Comparison of ENCODE assay signal across 9 mouse cellular contexts in the genomic region with DNA sequence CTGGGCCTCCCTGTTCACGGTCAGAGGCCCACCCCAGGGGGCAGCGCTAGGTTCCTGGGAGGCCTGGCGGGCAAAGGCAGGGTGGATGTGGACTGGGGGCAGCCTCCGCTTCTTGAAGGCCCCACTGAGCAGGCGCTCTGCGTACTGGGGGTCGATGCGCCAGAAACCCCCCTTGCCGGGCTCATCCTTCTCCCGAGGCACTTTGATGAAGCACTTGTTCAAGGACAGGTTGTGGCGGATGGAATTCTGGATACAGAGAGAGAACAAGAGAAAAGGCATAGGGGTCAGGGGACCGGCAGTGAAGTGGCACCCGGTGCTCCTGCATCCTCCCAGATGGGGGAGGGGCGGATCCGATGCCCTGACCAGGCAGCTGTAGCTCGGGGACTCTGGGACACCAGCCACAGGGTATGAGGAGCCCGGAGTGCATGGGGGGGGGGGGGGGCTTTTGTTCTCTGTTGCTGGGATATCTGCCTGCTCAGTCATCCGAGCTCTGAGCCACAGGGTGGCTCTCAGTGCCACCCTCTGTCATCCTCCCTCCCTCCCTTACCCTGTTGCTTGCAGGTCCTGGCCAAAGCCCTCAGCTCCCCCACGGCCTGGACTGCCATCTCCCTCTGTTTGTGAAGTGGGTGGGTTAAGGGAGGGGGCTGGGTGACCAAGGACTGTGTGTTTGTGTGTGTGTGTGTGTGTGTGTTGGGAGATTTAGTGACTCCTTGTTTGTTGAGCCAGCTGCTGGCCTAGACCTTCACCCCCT. TPM values are rescaled to one million over a fixed set of nuclear protein-coding genes. Genes with fewer than 3 reads are reported as not detected.
DNase-seq lines count a peak whose midpoint lies in the region; ATAC-seq and TF ChIP-seq lines count a peak whose summit lies in the region.
"Had no signal": no experiment of that assay in that cellular context is flagged by ENCODE, and none has a peak within 500 bp of the region (broad histone marks: within the 10 kb centered on the region; RNA-seq: fewer than 3 reads in every experiment).

No protein-coding gene starts in this region.

- H3K36me3 ChIP-seq in kidney, adult 2 months (ENCODE audit: control insufficient read depth, insufficient read depth, low read length) = no peaks in the 10 kb centered on the region
- H3K36me3 ChIP-seq in hindbrain, embryonic 14.5 days (replicated peaks; ENCODE audit: control insufficient read depth, insufficient read depth) = no peaks in the 10 kb centered on the region
- no peaks in the 10 kb centered on the region for H3K36me3 ChIP-seq in midbrain, embryonic 14.5 days (ENCODE audit: control insufficient read depth, insufficient read depth, low read length)
- H3K36me3 ChIP-seq in thymus, adult 2 months (ENCODE audit: control insufficient read depth, insufficient read depth, low read length) = no peaks in the 10 kb centered on the region
- H3K36me3 ChIP-seq: limb, embryonic 12.5 days had no signal

- DNase-seq in kidney, adult 2 months = peak; percentile 46
- no peak for DNase-seq in kidney, adult 11 months
- peak; percentile 34 to 55 for DNase-seq in cerebellum, postnatal 14 days
- DNase-seq in hindbrain, embryonic 14.5 days (ENCODE audit: low spot score) = no peak
- DNase-seq in midbrain, embryonic 14.5 days = peak; percentile 78
- DNase-seq in ovary, postnatal 10 days (ENCODE audit: low spot score) = no peak
- no peak for DNase-seq in T-cell, adult 2 months (ENCODE audit: low spot score)
- no peak for DNase-seq in thymus, adult 2 months

- peaks cover 16% of the 10 kb centered on the region; the same call in 1 of the 2 replicates for H3K4me1 ChIP-seq in kidney, adult 2 months (ENCODE audit: control insufficient read depth, insufficient read depth, low read length)
- peaks cover 57% of the 10 kb centered on the region for H3K4me1 ChIP-seq in hindbrain, embryonic 14.5 days (replicated peaks; ENCODE audit: control insufficient read depth, insufficient read depth, low read length)
- H3K4me1 ChIP-seq in midbrain, embryonic 14.5 days (ENCODE audit: control insufficient read depth, insufficient read depth, low read length) = peaks cover 67% of the 10 kb centered on the region
- H3K4me1 ChIP-seq in thymus, adult 2 months (replicated peaks; ENCODE audit: control insufficient read depth, insufficient read depth, low read length) = peaks cover 22% of the 10 kb centered on the region

- TF ChIP-seq CTCF in kidney, adult 2 months (conservative IDR thresholded peaks at IDR 0.05; ENCODE audit: insufficient read depth, insufficient read length, low read depth, low read length) = no peak
- TF ChIP-seq CTCF in thymus, adult 2 months (IDR thresholded peaks at IDR 0.05; ENCODE audit: borderline replicate concordance, control insufficient read depth, extremely low read depth, insufficient read depth, low read length, poor library complexity) = no peak

- ATAC-seq in hindbrain, embryonic 14.5 days (ENCODE audit: low FRiP score) = peak; percentile 56
- peak; percentile 46 for ATAC-seq in midbrain, embryonic 14.5 days (ENCODE audit: low FRiP score, low TSS enrichment)

- peak overlapping the region; percentile 35; the same call in 1 of the 2 replicates for H3K9ac ChIP-seq in hindbrain, embryonic 14.5 days
- no peak overlapping the region for H3K9ac ChIP-seq in midbrain, embryonic 14.5 days (replicated peaks; ENCODE audit: low read length)
- H3K9ac ChIP-seq: limb, embryonic 12.5 days had no signal

- 44% methylated on average over 19 of the region's 19 CpGs for WGBS in kidney, adult 2 months
- 11% methylated on average over 19 of the region's 19 CpGs for WGBS in hindbrain, embryonic 14.5 days
- 10% methylated on average over 19 of the region's 19 CpGs for WGBS in midbrain, embryonic 14.5 days
- WGBS in thymus, adult 2 months = 91% methylated on average over 19 of the region's 19 CpGs

- H3K4me3 ChIP-seq in kidney, adult 2 months (ENCODE audit: insufficient read depth, low read depth, low read length) = no peak overlapping the region
- H3K4me3 ChIP-seq in hindbrain, embryonic 14.5 days (replicated peaks; ENCODE audit: low read length) = no peak overlapping the region
- H3K4me3 ChIP-seq in midbrain, embryonic 14.5 days (replicated peaks; ENCODE audit: low read depth, low read length) = no peak overlapping the region
- H3K4me3 ChIP-seq in thymus, adult 2 months (ENCODE audit: control insufficient read depth, insufficient read depth, low read length) = no peak overlapping the region
- H3K4me3 ChIP-seq: limb, embryonic 12.5 days had no signal

- H3K9me3 ChIP-seq in hindbrain, embryonic 14.5 days (ENCODE audit: control insufficient read depth, low read length) = no peaks in the 10 kb centered on the region
- H3K9me3 ChIP-seq in midbrain, embryonic 14.5 days (ENCODE audit: control insufficient read depth, low read length) = no peaks in the 10 kb centered on the region
- H3K9me3 ChIP-seq: limb, embryonic 12.5 days had no signal

- H3K27ac ChIP-seq in kidney, adult 2 months (ENCODE audit: insufficient read depth, low read depth, low read length) = no peak overlapping the region
- no peak overlapping the region for H3K27ac ChIP-seq in hindbrain, embryonic 14.5 days
- H3K27ac ChIP-seq in midbrain, embryonic 14.5 days (replicated peaks; ENCODE audit: low read depth, low read length) = peak overlapping the region; percentile 63
- no peak overlapping the region for H3K27ac ChIP-seq in thymus, adult 2 months (ENCODE audit: control insufficient read depth, insufficient read depth, low read length)
- H3K27ac ChIP-seq: limb, embryonic 12.5 days had no signal

- H3K4me2 ChIP-seq in hindbrain, embryonic 14.5 days (replicated peaks) = peak overlapping the region; percentile 98
- H3K4me2 ChIP-seq in midbrain, embryonic 14.5 days (ENCODE audit: low read length) = peak overlapping the region; percentile 96
- H3K4me2 ChIP-seq: limb, embryonic 12.5 days had no signal

- no peak for TF ChIP-seq POLR2A in kidney, adult 2 months (IDR thresholded peaks at IDR 0.05; ENCODE audit: low read depth, low read length)
- TF ChIP-seq POLR2A in thymus, adult 2 months (IDR thresholded peaks at IDR 0.05; ENCODE audit: control insufficient read depth, extremely low read depth, insufficient read depth, low read length, poor library complexity) = no peak

- no peaks in the 10 kb centered on the region for H3K27me3 ChIP-seq in kidney, adult 2 months (replicated peaks; ENCODE audit: control insufficient read depth, insufficient read depth, low read length)
- H3K27me3 ChIP-seq in hindbrain, embryonic 14.5 days (ENCODE audit: control insufficient read depth, insufficient read depth, low read length) = peaks cover 18% of the 10 kb centered on the region
- peaks cover 15% of the 10 kb centered on the region for H3K27me3 ChIP-seq in midbrain, embryonic 14.5 days (ENCODE audit: control insufficient read depth, insufficient read depth, low read length)
- no peaks in the 10 kb centered on the region; the same call in 1 of the 2 replicates for H3K27me3 ChIP-seq in thymus, adult 2 months (ENCODE audit: control insufficient read depth, insufficient read depth, low read length)

RNA-seq across cellular contexts. Expression of gene Foxj1, which starts 2.8 kb away (rescaled TPM):
- 0.80 and 1.0 TPM in 2 replicates for polyA plus RNA-seq in kidney, adult 2 months (2012; rRNA removed)
- 13.1 and 16.2 TPM in 2 replicates for polyA plus RNA-seq in hindbrain, embryonic 14.5 days (2014; fragmentation: Nextera tagmentation; extraction: Ambion mirVana)
- 9.2 TPM in 2 replicates for polyA plus RNA-seq in midbrain, embryonic 14.5 days (2014; fragmentation: Nextera tagmentation; extraction: Ambion mirVana)
- polyA plus RNA-seq in thymus, adult 2 months (2012; rRNA removed) = 6.9 TPM in 2 replicates

RNA-seq across cellular contexts. Expression of gene Exoc7, which starts 25.4 kb away (rescaled TPM):
- 33.2 and 33.5 TPM in 2 replicates for polyA plus RNA-seq in kidney, adult 2 months (2012; rRNA removed)
- polyA plus RNA-seq in hindbrain, embryonic 14.5 days (2014; fragmentation: Nextera tagmentation; extraction: Ambion mirVana) = 115 and 118 TPM in 2 replicates
- polyA plus RNA-seq in midbrain, embryonic 14.5 days (2014; fragmentation: Nextera tagmentation; extraction: Ambion mirVana) = 122 and 125 TPM in 2 replicates
- polyA plus RNA-seq in thymus, adult 2 months (2012; rRNA removed) = 50.7 and 51.6 TPM in 2 replicates

RNA-seq across cellular contexts. Expression of gene Galr2, which starts 51.7 kb away (rescaled TPM):
- 3.3 and 5.3 TPM in 2 replicates for polyA plus RNA-seq in kidney, adult 2 months (2012; rRNA removed)
- 0.55 and 0.57 TPM in 2 replicates for polyA plus RNA-seq in hindbrain, embryonic 14.5 days (2014; fragmentation: Nextera tagmentation; extraction: Ambion mirVana)
- polyA plus RNA-seq in midbrain, embryonic 14.5 days (2014; fragmentation: Nextera tagmentation; extraction: Ambion mirVana) = 0.30 and 0.55 TPM in 2 replicates
- polyA plus RNA-seq in thymus, adult 2 months (2012; rRNA removed) = 0.59 and 1.1 TPM in 2 replicates
- polyA plus RNA-seq: limb, embryonic 12.5 days had no signal

RNA-seq across cellular contexts. Expression of gene Srp68, which starts 58.4 kb away (rescaled TPM):
- 53.7 and 53.8 TPM in 2 replicates for polyA plus RNA-seq in kidney, adult 2 months (2012; rRNA removed)
- polyA plus RNA-seq in hindbrain, embryonic 14.5 days (2014; fragmentation: Nextera tagmentation; extraction: Ambion mirVana) = 52.0 and 54.0 TPM in 2 replicates
- 49.5 and 57.1 TPM in 2 replicates for polyA plus RNA-seq in midbrain, embryonic 14.5 days (2014; fragmentation: Nextera tagmentation; extraction: Ambion mirVana)
- polyA plus RNA-seq in thymus, adult 2 months (2012; rRNA removed) = 69.1 and 72.0 TPM in 2 replicates

Comparison
In these comparisons a context has a peak if more than half of its experiments do, and no peak if none do; other contexts are left out.
1. DNase-seq: peak in kidney, adult 2 months (single experiment), cerebellum, postnatal 14 days (2 of 2) and midbrain, embryonic 14.5 days (single experiment); none in kidney, adult 11 months (single experiment), hindbrain, embryonic 14.5 days (single experiment), ovary, postnatal 10 days (single experiment), T-cell, adult 2 months (single experiment) and thymus, adult 2 months (single experiment).